ENCODE assay signal across 8 mouse cellular contexts in genomic region chr7:97788190-97788668, GRCm38 (mm10). TPM values are rescaled to one million over a fixed set of nuclear protein-coding genes. Genes with fewer than 3 reads are reported as not detected.
DNase-seq lines count a peak whose midpoint lies in the region; ATAC-seq and TF ChIP-seq lines count a peak whose summit lies in the region.

Gene Pak1, plus strand, starts transcription at chr7:97788541.

- peak within 1 kb of the TSS; percentile 75 for H3K9ac ChIP-seq in embryonic facial prominence, embryonic 14.5 days (ENCODE audit: low read depth, low read length)
- H3K9ac ChIP-seq in kidney, embryonic 15.5 days: peak within 1 kb of the TSS; percentile 79
- H3K9ac ChIP-seq in limb, embryonic 15.5 days: peak within 1 kb of the TSS; percentile 70
- peak within 1 kb of the TSS; percentile 88 for H3K9ac ChIP-seq in midbrain, postnatal 0 days (replicated peaks; ENCODE audit: low read length, poor library complexity, severe bottlenecking)

- H3K27me3 ChIP-seq in embryonic facial prominence, embryonic 14.5 days (replicated peaks; ENCODE audit: control insufficient read depth, insufficient read depth, low read length): peaks cover 6% of the 10 kb centered on the region
- peaks cover 46% of the 10 kb centered on the region for H3K27me3 ChIP-seq in heart, embryonic 10.5 days (ENCODE audit: insufficient read depth, poor library complexity, severe bottlenecking)
- H3K27me3 ChIP-seq in kidney, embryonic 15.5 days: peaks cover 43% of the 10 kb centered on the region
- 0 out of 2 replicates have a peak, but pooled peaks cover 16% of the 10 kb centered on the region for H3K27me3 ChIP-seq in limb, embryonic 15.5 days
- no peaks in the 10 kb centered on the region for H3K27me3 ChIP-seq in midbrain, postnatal 0 days (ENCODE audit: insufficient read depth, low read length)

- DNase-seq in 3T3-L1 (ENCODE audit: low read depth, low spot score): peak; percentile 53
- DNase-seq in embryonic facial prominence, embryonic 14.5 days (ENCODE audit: low spot score): peak; percentile 78
- DNase-seq in heart, embryonic 10.5 days (ENCODE audit: low spot score): peak; percentile 91
- peak; percentile 88 for DNase-seq in midbrain, postnatal 0 days (ENCODE audit: low spot score)
- peak; percentile 43 to 44 for DNase-seq in spleen, postnatal 36 days (ENCODE audit: low spot score in 2 of 2)

- under 1% methylated on average over 46 of the region's 46 CpGs for WGBS in bone marrow, adult 2 months
- WGBS in embryonic facial prominence, embryonic 14.5 days: 1% methylated on average over 30 of the region's 46 CpGs
- WGBS in heart, embryonic 10.5 days: under 1% methylated on average over 45 of the region's 46 CpGs
- 1% methylated on average over 46 of the region's 46 CpGs for WGBS in kidney, embryonic 15.5 days
- WGBS in limb, embryonic 15.5 days: under 1% methylated on average over 34 of the region's 46 CpGs
- WGBS in midbrain, postnatal 0 days: under 1% methylated on average over 41 of the region's 46 CpGs

- no peaks in the 10 kb centered on the region; the same call in 1 of the 2 replicates for H3K4me1 ChIP-seq in bone marrow, adult 2 months (ENCODE audit: control insufficient read depth, insufficient read depth, low read length)
- no peaks in the 10 kb centered on the region for H3K4me1 ChIP-seq in embryonic facial prominence, embryonic 14.5 days (ENCODE audit: control insufficient read depth, insufficient read depth, low read length)
- peaks cover 9% of the 10 kb centered on the region for H3K4me1 ChIP-seq in heart, embryonic 10.5 days
- H3K4me1 ChIP-seq in kidney, embryonic 15.5 days: peaks cover 18% of the 10 kb centered on the region
- H3K4me1 ChIP-seq in limb, embryonic 15.5 days: peaks cover 10% of the 10 kb centered on the region
- H3K4me1 ChIP-seq in midbrain, postnatal 0 days (ENCODE audit: insufficient read depth, low read length): 0 out of 2 replicates have a peak, but pooled peaks cover 9% of the 10 kb centered on the region

- H3K4me3 ChIP-seq in bone marrow, adult 2 months (replicated peaks; ENCODE audit: control insufficient read depth, low read depth, low read length): peak within 1 kb of the TSS; percentile 84
- H3K4me3 ChIP-seq in embryonic facial prominence, embryonic 14.5 days (ENCODE audit: low read depth, low read length): peak within 1 kb of the TSS; percentile 86
- H3K4me3 ChIP-seq in heart, embryonic 10.5 days: peak within 1 kb of the TSS; percentile 92
- peak within 1 kb of the TSS; percentile 85 for H3K4me3 ChIP-seq in kidney, embryonic 15.5 days (replicated peaks)
- peak within 1 kb of the TSS; percentile 77 for H3K4me3 ChIP-seq in limb, embryonic 15.5 days
- H3K4me3 ChIP-seq in midbrain, postnatal 0 days (ENCODE audit: low read depth, low read length): peak within 1 kb of the TSS; percentile 93

- H3K27ac ChIP-seq in bone marrow, adult 2 months (ENCODE audit: control insufficient read depth, insufficient read depth, low read depth, low read length, poor library complexity): peak within 1 kb of the TSS; percentile 58; the same call in 1 of the 2 replicates
- peak within 1 kb of the TSS; percentile 58 for H3K27ac ChIP-seq in embryonic facial prominence, embryonic 14.5 days (replicated peaks; ENCODE audit: low read depth, low read length)
- peak within 1 kb of the TSS; percentile 87 for H3K27ac ChIP-seq in heart, embryonic 10.5 days
- H3K27ac ChIP-seq in kidney, embryonic 15.5 days: peak within 1 kb of the TSS; percentile 78
- peak within 1 kb of the TSS; percentile 35; the same call in 1 of the 2 replicates for H3K27ac ChIP-seq in limb, embryonic 15.5 days
- H3K27ac ChIP-seq in midbrain, postnatal 0 days (ENCODE audit: low read depth, low read length): peak within 1 kb of the TSS; percentile 73

- no peaks in the 10 kb centered on the region for H3K9me3 ChIP-seq in embryonic facial prominence, embryonic 14.5 days (ENCODE audit: control insufficient read depth, low read length)
- no peaks in the 10 kb centered on the region for H3K9me3 ChIP-seq in heart, embryonic 10.5 days
- no peaks in the 10 kb centered on the region for H3K9me3 ChIP-seq in kidney, embryonic 15.5 days (replicated peaks)
- H3K9me3 ChIP-seq in limb, embryonic 15.5 days: no peaks in the 10 kb centered on the region
- no peaks in the 10 kb centered on the region for H3K9me3 ChIP-seq in midbrain, postnatal 0 days (ENCODE audit: low read length)

- TF ChIP-seq POLR2A in bone marrow, adult 2 months (IDR thresholded peaks at IDR 0.05; ENCODE audit: borderline replicate concordance, control insufficient read depth, low read depth, low read length): peak; percentile 15; the same call in 1 of the 2 replicates

- no peak for TF ChIP-seq CTCF in bone marrow, adult 2 months (IDR thresholded peaks at IDR 0.05; ENCODE audit: control insufficient read depth, insufficient read depth, low read length)
- 0 out of 2 replicates have a peak, but pooled peaks have one; percentile 8 for TF ChIP-seq CTCF in midbrain, postnatal 0 days (IDR thresholded peaks at IDR 0.05)

- no peaks in the 10 kb centered on the region for H3K36me3 ChIP-seq in embryonic facial prominence, embryonic 14.5 days (ENCODE audit: control insufficient read depth, insufficient read depth, low read length)
- H3K36me3 ChIP-seq in heart, embryonic 10.5 days: no peaks in the 10 kb centered on the region
- H3K36me3 ChIP-seq in kidney, embryonic 15.5 days: no peaks in the 10 kb centered on the region
- H3K36me3 ChIP-seq in limb, embryonic 15.5 days: no peaks in the 10 kb centered on the region
- no peaks in the 10 kb centered on the region for H3K36me3 ChIP-seq in midbrain, postnatal 0 days (ENCODE audit: insufficient read depth, low read length)

- peak; percentile 90 for ATAC-seq in embryonic facial prominence, embryonic 14.5 days (ENCODE audit: low read depth)
- peak; percentile 95 for ATAC-seq in kidney, embryonic 15.5 days (replicated peaks; ENCODE audit: low FRiP score)
- peak; percentile 83 for ATAC-seq in limb, embryonic 15.5 days (ENCODE audit: insufficient number of reproducible peaks, low FRiP score, low TSS enrichment, low read depth)
- ATAC-seq in midbrain, postnatal 0 days (ENCODE audit: low FRiP score): peak; percentile 90

- H3K4me2 ChIP-seq in embryonic facial prominence, embryonic 14.5 days (ENCODE audit: low read depth, low read length): peak within 1 kb of the TSS; percentile 99
- peak within 1 kb of the TSS; percentile 91 for H3K4me2 ChIP-seq in kidney, embryonic 15.5 days
- peak within 1 kb of the TSS; percentile 97 for H3K4me2 ChIP-seq in limb, embryonic 15.5 days
- H3K4me2 ChIP-seq in midbrain, postnatal 0 days (ENCODE audit: low read depth, low read length, poor library complexity, severe bottlenecking): peak within 1 kb of the TSS; percentile 85

RNA-seq across cellular contexts. Expression of gene Pak1, which starts in this region (rescaled TPM):
- 4.5 and 18.2 TPM in 2 replicates for polyA plus RNA-seq in bone marrow, adult 2 months (2011; ENCODE audit: insufficient read depth, insufficient read length, low replicate concordance, missing spikeins)
- 29.8 and 31.8 TPM in 2 replicates for polyA plus RNA-seq in embryonic facial prominence, embryonic 14.5 days (2014; fragmentation: Nextera tagmentation; extraction: Ambion mirVana)
- polyA plus RNA-seq in heart, embryonic 10.5 days (2016; fragmentation: Nextera tagmentation; extraction: Ambion mirVana): 5.2 and 13.7 TPM in 2 replicates
- 16.4 and 17.2 TPM in 2 replicates for polyA plus RNA-seq in kidney, embryonic 15.5 days (2015; fragmentation: Nextera tagmentation; extraction: Ambion mirVana)
- 16.6 and 19.9 TPM in 2 replicates for polyA plus RNA-seq in limb, embryonic 15.5 days (2015; fragmentation: Nextera tagmentation; extraction: Ambion mirVana)
- 162 and 193 TPM in 2 replicates for total RNA-seq in midbrain, postnatal 0 days (2014; rRNA removed)
- polyA plus RNA-seq in midbrain, postnatal 0 days (2015; fragmentation: Nextera tagmentation; extraction: Ambion mirVana): 131 TPM in 2 replicates

Comparison
In these comparisons a context has a peak if more than half of its experiments do, and no peak if none do; other contexts are left out.
1. Peak in every context shown above with its lines: DNase-seq, ATAC-seq, H3K4me3 ChIP-seq and H3K27ac ChIP-seq.
2. H3K27ac ChIP-seq: peak in every context shown above with its lines; median percentile 87 in heart, embryonic 10.5 days; 78 in kidney, embryonic 15.5 days; 73 in midbrain, postnatal 0 days; 58 in bone marrow, adult 2 months; 58 in embryonic facial prominence, embryonic 14.5 days; 35 in limb, embryonic 15.5 days.